Mouse (Mus musculus) liver, embryonic 18 days (tissue): ENCODE results near the gene Trappc2. TPM values are rescaled to one million over a fixed set of nuclear protein-coding genes. Genes with fewer than 3 reads are reported as not detected.

Experiments
- polyA plus RNA-seq: library from polyadenylated mRNA; depleted of rRNA; stranded (reverse); fragments of >200 nt; gene quantifications from 2 replicates; pipeline ENCODE4 v1.2.3, GENCODE M21; 2012; rRNA removed

Trappc2 gene
- 4.3 and 4.4 TPM in 2 replicates for polyA plus RNA-seq

DNA sequence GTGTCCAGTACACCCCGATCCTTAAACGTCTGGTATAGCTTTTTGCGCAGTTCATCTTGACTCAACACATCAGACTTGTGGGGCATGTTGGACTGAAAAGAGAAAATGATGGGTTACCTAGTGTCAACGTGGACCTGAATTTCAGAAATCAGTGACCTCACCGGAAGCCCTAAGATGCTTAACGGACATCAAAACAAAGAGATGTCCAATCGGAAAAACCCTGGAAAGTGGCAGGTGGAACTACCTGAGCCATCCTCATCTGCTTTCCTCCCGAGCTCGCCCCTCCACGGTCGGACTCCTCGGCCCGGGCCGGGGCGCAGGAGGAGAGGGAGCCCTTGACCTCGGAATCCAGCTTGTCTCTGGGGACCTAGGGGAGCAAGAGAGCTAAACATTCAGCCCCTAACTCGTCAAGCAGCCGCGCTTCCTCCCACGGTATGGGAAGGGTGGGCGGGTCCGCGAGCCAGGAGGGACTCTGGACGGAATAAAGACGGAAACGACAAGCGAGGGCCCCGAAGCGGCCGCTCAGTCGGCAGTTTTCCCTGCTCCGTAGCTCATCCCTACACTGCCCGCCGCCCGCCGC is at the start of gene Trappc2:
Gene Trappc2 (plus strand): TSS at position 539 of the 580 bp plus-strand sequence.

GRCm38 (mm10) chrX:166440616-166441063 is 266 bp downstream of the Trappc2 start, which contains the start of gene Ofd1:
Gene Ofd1 (minus strand): TSS chrX:166440704.

DNA sequence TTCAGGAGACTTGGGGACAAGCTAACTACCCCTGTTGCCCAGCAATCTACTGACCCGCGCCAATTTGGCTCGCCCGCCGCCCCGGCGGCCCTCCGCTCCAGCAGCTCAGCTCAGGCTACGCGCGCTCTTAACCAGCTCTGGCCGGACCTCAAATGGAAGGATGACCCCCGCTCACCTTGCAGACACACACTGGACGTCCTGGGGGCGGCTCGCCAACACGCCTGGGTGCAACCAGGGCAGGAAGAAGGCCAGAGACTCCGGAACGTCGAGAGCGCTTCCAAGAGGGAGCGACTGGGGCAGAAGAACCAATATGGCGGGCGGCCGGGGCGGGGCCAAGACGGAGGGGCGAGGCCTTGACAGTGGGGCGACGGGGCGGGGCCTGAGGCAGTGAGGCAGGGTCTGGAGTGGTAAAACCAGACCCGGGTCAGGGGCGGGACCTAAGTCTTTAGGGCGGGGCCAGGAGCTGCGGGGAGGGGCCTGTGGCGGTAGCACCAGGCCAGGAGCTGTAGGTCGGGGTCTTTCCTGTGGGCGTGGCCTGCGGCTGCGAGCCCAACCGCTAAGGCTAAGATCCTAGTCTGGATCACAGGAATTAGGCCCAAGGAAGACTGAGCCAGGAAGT is 39.1 kb downstream of the Trappc2 start, which contains the start of gene Rab9:
Gene Rab9 (minus strand): TSS at position 503 of the 619 bp plus-strand sequence.

Other genes starting within 250 kb of the Trappc2 start
- gene Gpm6b, start 201.7 kb upstream of the Trappc2 start, polyA plus RNA-seq = 1.6 and 1.8 TPM in 2 replicates
- 1.4 TPM in 2 replicates for gene Ofd1, start 130 bp downstream of the Trappc2 start, polyA plus RNA-seq
- 23.9 and 28.8 TPM in 2 replicates for gene Rab9, start 39.3 kb downstream of the Trappc2 start, polyA plus RNA-seq
- gene Tceanc, start 78.0 kb downstream of the Trappc2 start, polyA plus RNA-seq = 0.82 and 0.90 TPM in 2 replicates
- 0.22 and 0.26 TPM in 2 replicates for gene Egfl6, start 145.1 kb downstream of the Trappc2 start, polyA plus RNA-seq